Mouse (Mus musculus): ENCODE results near the gene Fam19a2. TPM values are rescaled to one million over a fixed set of nuclear protein-coding genes. Genes with fewer than 3 reads are reported as not detected.

Gene Fam19a2
- polyA plus RNA-seq, 1 experiment from 2014 or later = 2.9 TPM

GRCm38 (mm10) chr10:123357010-123357409, 93.2 kb downstream of the Fam19a2 start:
- H3K9ac ChIP-seq (ENCODE audit: low read depth, low read length) = no peak overlapping the region
- no peak overlapping the region for H3K4me2 ChIP-seq (ENCODE audit: low read depth, low read length)
- DNase-seq (ENCODE audit: low spot score) = no peak
- 84% methylated on average over 6 of the region's 6 CpGs for WGBS
- ATAC-seq (ENCODE audit: low read depth) = no peak
- H3K4me3 ChIP-seq (ENCODE audit: low read depth, low read length) = no peak overlapping the region
- no peaks in the 10 kb centered on the region for H3K36me3 ChIP-seq (ENCODE audit: control insufficient read depth, insufficient read depth, low read length)
- no peak overlapping the region for H3K27ac ChIP-seq (replicated peaks; ENCODE audit: low read depth, low read length)
- no peaks in the 10 kb centered on the region for H3K4me1 ChIP-seq (ENCODE audit: control insufficient read depth, insufficient read depth, low read length)
- H3K9me3 ChIP-seq (ENCODE audit: control insufficient read depth, low read length) = no peaks in the 10 kb centered on the region
- no peaks in the 10 kb centered on the region for H3K27me3 ChIP-seq (replicated peaks; ENCODE audit: control insufficient read depth, insufficient read depth, low read length)

DNA sequence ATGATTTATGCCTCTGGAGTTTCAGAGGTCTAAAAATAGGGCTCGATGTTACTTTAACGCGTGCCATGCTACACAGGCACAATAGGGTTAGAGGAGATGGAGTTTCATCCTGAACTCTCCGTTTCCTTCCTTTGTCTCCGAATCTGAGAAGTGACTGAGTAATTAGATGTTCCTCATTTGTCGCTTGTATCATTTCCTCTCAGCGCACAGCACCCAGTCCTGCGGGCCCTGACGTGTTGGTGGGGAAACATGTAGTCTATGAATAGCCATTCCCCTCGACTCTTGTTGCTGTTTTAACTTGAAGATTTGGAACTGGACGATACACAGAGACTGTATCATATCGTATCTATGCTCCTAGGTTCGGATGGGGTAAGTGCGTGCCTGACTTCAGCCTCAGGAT, 96.7 kb downstream of the Fam19a2 start:
- WGBS = 70% methylated on average over 14 of the region's 14 CpGs
- ATAC-seq (ENCODE audit: low read depth) (no peak), DNase-seq (ENCODE audit: low spot score) (no peak)

GRCm38 (mm10) chr10:123364628-123365027, 100.8 kb downstream of the Fam19a2 start:
- no peak overlapping the region for H3K4me3 ChIP-seq (ENCODE audit: low read depth, low read length)
- WGBS = 77% methylated on average over 4 of the region's 4 CpGs

More for the DNA sequence above, 96.7 kb downstream of the Fam19a2 start:
- Histone ChIP-seq H3K4me1 (ENCODE audit: control insufficient read depth, insufficient read depth, low read length) (no peaks in the 10 kb centered on the region), H3K9me3 (ENCODE audit: control insufficient read depth, low read length) (no peaks in the 10 kb centered on the region), H3K9ac (ENCODE audit: low read depth, low read length) (no peak overlapping the region), H3K36me3 (ENCODE audit: control insufficient read depth, insufficient read depth, low read length) (no peaks in the 10 kb centered on the region), H3K27ac (replicated peaks; ENCODE audit: low read depth, low read length) (no peak overlapping the region), H3K4me3 (ENCODE audit: low read depth, low read length) (no peak overlapping the region), H3K27me3 (replicated peaks; ENCODE audit: control insufficient read depth, insufficient read depth, low read length) (no peaks in the 10 kb centered on the region), H3K4me2 (ENCODE audit: low read depth, low read length) (no peak overlapping the region)

GRCm38 (mm10) chr10:123367152-123367864, 103.5 kb downstream of the Fam19a2 start:
- no peaks in the 10 kb centered on the region for H3K9me3 ChIP-seq (ENCODE audit: control insufficient read depth, low read length)
- no peaks in the 10 kb centered on the region for H3K36me3 ChIP-seq (ENCODE audit: control insufficient read depth, insufficient read depth, low read length)
- H3K9ac ChIP-seq (ENCODE audit: low read depth, low read length) = no peak overlapping the region
- WGBS = 76% methylated on average over 15 of the region's 15 CpGs
- H3K4me3 ChIP-seq (ENCODE audit: low read depth, low read length) = no peak overlapping the region
- DNase-seq (ENCODE audit: low spot score) (no peak), ATAC-seq (ENCODE audit: low read depth) (no peak)
- H3K4me1 ChIP-seq (ENCODE audit: control insufficient read depth, insufficient read depth, low read length) = no peaks in the 10 kb centered on the region
- H3K4me2 ChIP-seq (ENCODE audit: low read depth, low read length) = no peak overlapping the region
- no peaks in the 10 kb centered on the region for H3K27me3 ChIP-seq (replicated peaks; ENCODE audit: control insufficient read depth, insufficient read depth, low read length)
- H3K27ac ChIP-seq (replicated peaks; ENCODE audit: low read depth, low read length) = no peak overlapping the region

More at GRCm38 (mm10) chr10:123364628-123365027, 100.8 kb downstream of the Fam19a2 start:
- no peak overlapping the region for H3K4me2 ChIP-seq (ENCODE audit: low read depth, low read length)
- H3K9ac ChIP-seq (ENCODE audit: low read depth, low read length) = no peak overlapping the region
- no peak for ATAC-seq (ENCODE audit: low read depth)
- no peak for DNase-seq (ENCODE audit: low spot score)
- no peaks in the 10 kb centered on the region for H3K36me3 ChIP-seq (ENCODE audit: control insufficient read depth, insufficient read depth, low read length)
- H3K27me3 ChIP-seq (replicated peaks; ENCODE audit: control insufficient read depth, insufficient read depth, low read length) = no peaks in the 10 kb centered on the region
- no peaks in the 10 kb centered on the region for H3K4me1 ChIP-seq (ENCODE audit: control insufficient read depth, insufficient read depth, low read length)
- H3K27ac ChIP-seq (replicated peaks; ENCODE audit: low read depth, low read length) = no peak overlapping the region
- H3K9me3 ChIP-seq (ENCODE audit: control insufficient read depth, low read length) = no peaks in the 10 kb centered on the region

GRCm38 (mm10) chr10:123383277-123383676, 119.5 kb downstream of the Fam19a2 start:
- Histone ChIP-seq H3K4me3 (ENCODE audit: low read depth, low read length) (no peak overlapping the region), H3K4me2 (ENCODE audit: low read depth, low read length) (no peak overlapping the region), H3K27me3 (replicated peaks; ENCODE audit: control insufficient read depth, insufficient read depth, low read length) (no peaks in the 10 kb centered on the region), H3K36me3 (ENCODE audit: control insufficient read depth, insufficient read depth, low read length) (no peaks in the 10 kb centered on the region), H3K9ac (ENCODE audit: low read depth, low read length) (no peak overlapping the region), H3K27ac (replicated peaks; ENCODE audit: low read depth, low read length) (no peak overlapping the region), H3K9me3 (ENCODE audit: control insufficient read depth, low read length) (no peaks in the 10 kb centered on the region), H3K4me1 (ENCODE audit: control insufficient read depth, insufficient read depth, low read length) (no peaks in the 10 kb centered on the region)
- 37% methylated on average over 2 of the region's 2 CpGs for WGBS
- ATAC-seq (ENCODE audit: low read depth) (no peak), DNase-seq (ENCODE audit: low spot score) (no peak)

DNA sequence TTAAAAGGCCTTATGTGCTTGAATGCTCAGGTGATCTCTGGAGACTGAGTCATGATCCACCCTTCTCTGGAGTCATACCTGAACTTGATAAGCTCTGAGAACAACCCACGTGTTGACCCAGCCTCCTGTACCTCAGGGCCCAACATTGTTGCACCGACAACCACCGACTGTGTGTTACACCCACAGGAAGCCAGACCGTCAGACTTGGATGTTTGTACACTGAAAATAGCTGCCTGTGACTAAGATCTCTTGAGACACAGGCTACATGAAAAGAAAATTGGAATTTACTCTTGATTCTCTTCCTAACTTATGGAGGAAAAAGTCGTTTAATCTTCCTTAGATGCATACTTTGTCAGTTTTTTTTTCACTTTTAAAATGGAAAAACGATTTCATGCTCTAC, 121.8 kb downstream of the Fam19a2 start:
- ATAC-seq (ENCODE audit: low read depth) (no peak), DNase-seq (ENCODE audit: low spot score) (no peak)
- 73% methylated on average over 6 of the region's 6 CpGs for WGBS
- H3K9ac ChIP-seq (ENCODE audit: low read depth, low read length) = no peak overlapping the region
- no peak overlapping the region for H3K4me3 ChIP-seq (ENCODE audit: low read depth, low read length)
- H3K4me2 ChIP-seq (ENCODE audit: low read depth, low read length) = no peak overlapping the region
- no peaks in the 10 kb centered on the region for H3K9me3 ChIP-seq (ENCODE audit: control insufficient read depth, low read length)
- no peaks in the 10 kb centered on the region for H3K36me3 ChIP-seq (ENCODE audit: control insufficient read depth, insufficient read depth, low read length)
- H3K27ac ChIP-seq (replicated peaks; ENCODE audit: low read depth, low read length) = no peak overlapping the region
- no peaks in the 10 kb centered on the region for H3K27me3 ChIP-seq (replicated peaks; ENCODE audit: control insufficient read depth, insufficient read depth, low read length)
- no peaks in the 10 kb centered on the region for H3K4me1 ChIP-seq (ENCODE audit: control insufficient read depth, insufficient read depth, low read length)

DNA sequence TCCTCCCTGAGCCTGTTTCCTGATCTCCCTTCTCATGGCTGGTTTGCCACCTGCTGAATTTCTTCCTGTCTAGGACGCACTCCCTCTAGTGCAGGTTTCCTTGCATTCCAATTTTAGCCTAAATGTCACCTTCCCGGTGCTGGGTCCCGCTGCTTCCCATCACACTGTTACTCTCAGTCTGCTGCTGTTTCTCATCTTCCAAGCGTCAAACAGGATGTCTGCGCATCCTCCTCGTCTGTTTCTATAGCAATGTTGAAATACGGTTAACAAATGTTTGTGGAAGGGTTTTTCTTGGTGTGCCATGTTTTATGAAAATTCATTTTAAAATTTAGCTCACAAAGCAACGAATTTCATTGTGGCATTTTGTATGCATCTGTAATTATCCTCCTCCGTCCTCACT, 131.6 kb downstream of the Fam19a2 start:
- no peak overlapping the region for H3K27ac ChIP-seq (replicated peaks; ENCODE audit: low read depth, low read length)
- no peak for ATAC-seq (ENCODE audit: low read depth)
- WGBS = 67% methylated on average over 9 of the region's 9 CpGs

GRCm38 (mm10) chr10:123398136-123398535, 134.3 kb downstream of the Fam19a2 start:
- no peak overlapping the region for H3K4me3 ChIP-seq (ENCODE audit: low read depth, low read length)
- no peak overlapping the region for H3K27ac ChIP-seq (replicated peaks; ENCODE audit: low read depth, low read length)
- 55% methylated on average over 6 of the region's 6 CpGs for WGBS
- DNase-seq (ENCODE audit: low spot score) (no peak), ATAC-seq (ENCODE audit: low read depth) (no peak)
- no peaks in the 10 kb centered on the region for H3K36me3 ChIP-seq (ENCODE audit: control insufficient read depth, insufficient read depth, low read length)
- no peaks in the 10 kb centered on the region for H3K4me1 ChIP-seq (ENCODE audit: control insufficient read depth, insufficient read depth, low read length)
- H3K9me3 ChIP-seq (ENCODE audit: control insufficient read depth, low read length) = no peaks in the 10 kb centered on the region
- H3K9ac ChIP-seq (ENCODE audit: low read depth, low read length) = no peak overlapping the region
- no peaks in the 10 kb centered on the region for H3K27me3 ChIP-seq (replicated peaks; ENCODE audit: control insufficient read depth, insufficient read depth, low read length)
- H3K4me2 ChIP-seq (ENCODE audit: low read depth, low read length) = no peak overlapping the region

More for the DNA sequence above, 131.6 kb downstream of the Fam19a2 start:
- H3K36me3 ChIP-seq (ENCODE audit: control insufficient read depth, insufficient read depth, low read length) = no peaks in the 10 kb centered on the region
- no peak overlapping the region for H3K9ac ChIP-seq (ENCODE audit: low read depth, low read length)
- DNase-seq (ENCODE audit: low spot score) = no peak
- no peaks in the 10 kb centered on the region for H3K9me3 ChIP-seq (ENCODE audit: control insufficient read depth, low read length)
- H3K27me3 ChIP-seq (replicated peaks; ENCODE audit: control insufficient read depth, insufficient read depth, low read length) = no peaks in the 10 kb centered on the region
- no peak overlapping the region for H3K4me3 ChIP-seq (ENCODE audit: low read depth, low read length)
- H3K4me1 ChIP-seq (ENCODE audit: control insufficient read depth, insufficient read depth, low read length) = no peaks in the 10 kb centered on the region
- H3K4me2 ChIP-seq (ENCODE audit: low read depth, low read length) = no peak overlapping the region

GRCm38 (mm10) chr10:123401188-123401587, 137.4 kb downstream of the Fam19a2 start:
- Histone ChIP-seq H3K4me2 (ENCODE audit: low read depth, low read length) (no peak overlapping the region), H3K36me3 (ENCODE audit: control insufficient read depth, insufficient read depth, low read length) (no peaks in the 10 kb centered on the region), H3K9me3 (ENCODE audit: control insufficient read depth, low read length) (peaks cover 9% of the 10 kb centered on the region), H3K9ac (ENCODE audit: low read depth, low read length) (no peak overlapping the region), H3K4me1 (ENCODE audit: control insufficient read depth, insufficient read depth, low read length) (no peaks in the 10 kb centered on the region), H3K4me3 (ENCODE audit: low read depth, low read length) (no peak overlapping the region), H3K27ac (replicated peaks; ENCODE audit: low read depth, low read length) (no peak overlapping the region), H3K27me3 (replicated peaks; ENCODE audit: control insufficient read depth, insufficient read depth, low read length) (no peaks in the 10 kb centered on the region)
- WGBS = 90% methylated on average over 3 of the region's 3 CpGs
- peak; percentile 18; the same call in 1 of the 2 replicates for ATAC-seq (ENCODE audit: low read depth)
- DNase-seq (ENCODE audit: low spot score) = no peak

Measured in embryonic facial prominence, embryonic 14.5 days (tissue).